Mouse (Mus musculus) testis, adult 2 months (tissue): Measurements from ENCODE around the gene Alox12e. TPM values are rescaled to one million over a fixed set of nuclear protein-coding genes. Genes with fewer than 3 reads are reported as not detected.
"Not testable (repeated sequence)": the region's sequence is repeated elsewhere in the genome, so short reads cannot be mapped to it uniquely, and the experiment has no call there.

ENCODE experiments used
- H3K27ac ChIP-seq: fragments of 200-500 bp; 2 replicates; pipeline ENCODE4 v1.5.1; 2012; ENCODE audit warnings: low read depth, low read length; ENCODE audit not compliant: control insufficient read depth, insufficient read depth
- H3K27me3 ChIP-seq: fragments of 200-500 bp; 2 replicates; pipeline ENCODE4 v1.6.1; 2012; ENCODE audit warnings: mild to moderate bottlenecking, low read length, moderate library complexity; ENCODE audit not compliant: control insufficient read depth, insufficient read depth
- H3K36me3 ChIP-seq: fragments of 200-500 bp; 2 replicates; pipeline ENCODE4 v1.6.1; 2012; ENCODE audit warnings: mild to moderate bottlenecking, low read length; ENCODE audit not compliant: control insufficient read depth, insufficient read depth
- H3K4me1 ChIP-seq: fragments of 200-500 bp; 2 replicates; pipeline ENCODE4 v1.6.1; 2012; ENCODE audit warnings: low read length; ENCODE audit not compliant: control insufficient read depth, insufficient read depth
- H3K4me3 ChIP-seq: fragments of 200-500 bp; 2 replicates; pipeline ENCODE4 v1.5.1; 2012; ENCODE audit warnings: low read depth, mild to moderate bottlenecking, low read length, moderate library complexity, mixed read lengths; ENCODE audit not compliant: control insufficient read depth
- CTCF ChIP-seq: fragments of 200-500 bp; IDR thresholded peaks from 2 replicates; pipeline ENCODE4 v1.5.1; 2012; ENCODE audit warnings: low read depth, mild to moderate bottlenecking, inconsistent platforms, low read length, moderate library complexity; ENCODE audit not compliant: control insufficient read depth, insufficient read depth, insufficient replicate concordance
- POLR2A ChIP-seq: fragments of 200-500 bp; IDR thresholded peaks from 2 replicates; pipeline ENCODE4 v1.6.1; 2012; ENCODE audit warnings: low read depth, mild to moderate bottlenecking, inconsistent platforms, low read length, moderate library complexity; ENCODE audit not compliant: control insufficient read depth
- polyA plus RNA-seq: library from polyadenylated mRNA; depleted of rRNA; stranded (reverse); fragments of >200 nt; gene quantifications from 2 replicates; pipeline ENCODE4 v1.2.3, GENCODE M21; 2012; rRNA removed

Alox12e gene
- polyA plus RNA-seq: 0.12 TPM in 1 of 2 replicates, not detected in the other

DNA sequence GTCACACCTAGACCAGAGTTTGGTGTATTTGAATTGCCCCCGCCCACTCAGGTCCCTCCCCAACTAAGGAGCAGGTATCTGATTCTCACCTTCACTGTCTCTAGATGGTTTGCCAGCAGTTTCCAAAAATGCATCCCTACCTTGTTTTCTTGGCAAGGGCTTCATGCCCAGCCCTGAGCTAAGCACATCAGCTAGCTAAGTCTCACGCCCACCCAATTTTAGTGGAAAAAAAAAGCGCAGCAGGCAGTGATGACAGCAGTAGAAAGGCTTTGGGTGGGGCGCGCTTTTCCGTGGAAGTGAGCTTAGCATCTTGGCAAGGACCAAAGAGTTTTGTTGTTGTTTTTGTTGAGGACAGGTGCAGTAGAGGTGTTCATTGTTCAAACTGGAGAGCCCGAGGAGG lies at the start of gene Alox12e:
TSS of gene Alox12e (minus strand) at position 101 of the 400 bp plus-strand sequence.
- Histone ChIP-seq H3K4me3 (no peak within 1 kb of the TSS), H3K27me3 (no peaks in the 10 kb centered on the region; the same call in 1 of the 2 replicates), H3K27ac (no peak within 1 kb of the TSS), H3K4me1 (peaks cover 7% of the 10 kb centered on the region), H3K36me3 (no peaks in the 10 kb centered on the region)
- no peak for TF ChIP-seq CTCF
- TF ChIP-seq POLR2A: no peak

DNA sequence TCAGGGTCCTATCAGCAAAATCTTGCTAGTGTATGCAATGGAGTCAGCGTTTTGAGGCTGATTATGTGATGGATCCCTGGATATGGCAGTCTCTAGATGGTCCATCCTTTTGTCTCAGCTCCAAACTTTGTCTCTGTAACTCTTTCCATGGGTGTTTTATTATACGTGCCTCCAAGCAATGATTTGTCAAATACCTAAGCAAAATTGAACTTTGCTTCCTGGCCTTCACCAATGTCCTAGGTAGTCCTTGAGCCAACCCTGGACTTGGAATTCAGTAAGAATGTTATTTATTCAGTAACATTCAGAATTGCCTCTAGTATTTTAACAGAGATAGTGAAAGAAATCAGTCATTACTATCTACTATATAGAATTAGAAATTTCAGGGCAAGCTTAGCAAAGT lies 46.2 kb upstream of the Alox12e start:
- H3K4me3 ChIP-seq, H3K4me1 ChIP-seq, H3K36me3 ChIP-seq, H3K27ac ChIP-seq, H3K27me3 ChIP-seq: not testable (repeated sequence)

DNA sequence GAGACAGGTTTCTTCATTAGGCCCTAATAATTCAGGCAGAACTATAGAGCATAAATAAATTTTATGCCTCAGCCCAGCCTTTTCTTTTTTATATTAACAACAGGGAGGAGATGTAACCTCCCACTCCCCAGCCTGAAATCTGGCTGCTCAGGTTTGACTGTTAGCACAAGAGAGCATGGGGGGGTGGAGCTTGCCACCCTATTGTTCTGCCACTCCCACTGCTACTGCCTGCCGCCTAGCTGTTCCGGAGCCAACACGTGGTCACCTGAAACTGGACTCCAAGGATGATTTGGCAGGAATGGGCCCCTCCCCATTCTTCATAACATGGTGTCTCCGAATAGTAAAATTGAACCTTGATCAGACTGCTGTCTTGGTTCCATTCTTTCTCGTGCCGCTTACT lies 45.3 kb upstream of the Alox12e start:
- not testable (repeated sequence) for H3K27ac ChIP-seq, H3K4me3 ChIP-seq, H3K27me3 ChIP-seq, H3K36me3 ChIP-seq, H3K4me1 ChIP-seq

DNA sequence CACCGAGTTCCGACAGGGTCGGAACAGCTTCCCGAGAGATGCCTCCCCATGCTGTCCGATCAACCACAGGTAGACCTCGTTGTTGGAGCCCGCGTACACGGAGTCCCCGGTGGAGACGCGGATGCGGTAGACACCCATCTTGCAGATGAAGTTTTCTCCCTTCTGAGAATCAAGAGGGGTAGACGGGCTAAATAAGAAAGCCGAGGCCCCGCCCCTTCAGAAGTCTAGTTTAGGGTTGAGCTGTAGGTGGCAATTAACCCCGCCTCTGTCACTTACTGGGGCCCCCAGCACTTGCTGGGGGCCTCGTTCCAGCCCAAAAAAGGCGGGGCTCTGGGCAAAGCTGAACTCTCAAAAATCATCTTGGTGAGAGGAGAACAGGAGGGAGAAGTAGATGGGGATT lies 29.4 kb upstream of the Alox12e start, which contains the start of gene Alox15:
TSS of gene Alox15 (minus strand) at position 164 of the 400 bp plus-strand sequence.
- no peaks in the 10 kb centered on the region; the same call in 1 of the 2 replicates for H3K27me3 ChIP-seq
- H3K4me3 ChIP-seq: no peak within 1 kb of the TSS; the same call in 1 of the 2 replicates
- TF ChIP-seq POLR2A: no peak
- H3K4me1 ChIP-seq: peaks cover 12% of the 10 kb centered on the region
- H3K27ac ChIP-seq: no peak within 1 kb of the TSS
- no peaks in the 10 kb centered on the region for H3K36me3 ChIP-seq

DNA sequence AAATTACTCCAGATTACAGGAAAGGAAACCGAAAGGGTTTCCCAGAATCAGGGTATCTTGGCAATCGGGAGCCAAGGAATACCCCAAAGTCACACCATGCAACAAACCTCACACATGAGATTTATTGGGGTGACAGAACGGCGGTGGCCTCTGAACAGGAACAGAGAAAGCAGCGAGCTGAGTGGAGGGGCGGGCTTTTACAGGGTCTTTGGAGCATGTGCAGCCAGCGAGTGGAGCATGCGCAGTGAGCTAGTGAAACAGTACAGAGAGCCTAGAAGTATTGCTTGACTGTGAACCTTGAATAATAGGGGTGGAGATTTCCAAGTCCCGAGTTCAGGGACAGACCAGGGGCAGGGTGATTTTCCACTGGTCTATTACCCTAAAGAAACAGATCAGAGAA lies 26.2 kb upstream of the Alox12e start:
- Histone ChIP-seq H3K4me3 (no peak overlapping the region), H3K36me3 (no peaks in the 10 kb centered on the region), H3K4me1 (peaks cover 12% of the 10 kb centered on the region), H3K27me3 (no peaks in the 10 kb centered on the region; the same call in 1 of the 2 replicates), H3K27ac (no peak overlapping the region)
- no peak for TF ChIP-seq CTCF
- no peak for TF ChIP-seq POLR2A

DNA sequence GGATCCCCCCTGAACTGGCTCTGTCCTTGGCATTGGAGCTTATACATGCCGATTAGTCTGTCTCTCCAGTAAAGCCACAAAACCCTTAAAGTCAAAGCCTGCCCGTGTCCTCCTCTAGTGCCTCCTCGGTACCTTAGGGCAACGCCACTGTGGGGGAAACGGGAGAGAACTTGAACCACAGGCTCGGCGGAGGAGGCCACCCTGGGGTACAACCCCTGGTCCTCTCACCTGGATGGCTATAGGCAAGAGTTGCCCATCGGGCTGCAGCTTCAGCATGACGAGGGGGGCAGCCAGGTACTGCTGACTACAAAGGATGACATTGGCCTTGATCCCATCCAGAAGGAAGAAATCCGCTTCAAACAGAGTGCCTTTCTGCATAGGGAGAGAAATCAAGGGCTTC lies 25.4 kb upstream of the Alox12e start:
- no peaks in the 10 kb centered on the region; the same call in 1 of the 2 replicates for H3K27me3 ChIP-seq
- TF ChIP-seq POLR2A (no peak), CTCF (no peak)

DNA sequence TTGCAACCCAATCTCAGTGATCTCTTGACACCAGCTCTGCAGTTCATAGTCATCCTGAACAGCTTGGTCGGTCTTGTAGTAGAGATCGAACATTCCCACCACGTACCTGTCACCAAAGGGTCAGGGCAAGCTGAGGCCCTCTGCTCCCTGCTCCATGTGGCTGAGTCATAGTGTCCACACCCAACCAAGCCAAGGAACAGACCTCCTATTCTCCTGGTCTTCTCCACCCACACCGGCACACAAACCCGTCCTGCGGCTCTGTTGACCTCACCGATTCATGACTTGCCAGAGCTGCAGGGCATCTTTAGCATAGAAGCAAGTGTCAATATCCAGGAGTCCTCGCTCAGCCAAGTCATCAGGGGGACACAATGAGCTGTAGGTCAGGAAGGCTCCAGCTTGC lies 23.1 kb upstream of the Alox12e start:
- Histone ChIP-seq H3K36me3 (no peaks in the 10 kb centered on the region), H3K27me3 (no peaks in the 10 kb centered on the region), H3K4me3 (no peak overlapping the region), H3K27ac (no peak overlapping the region), H3K4me1 (no peaks in the 10 kb centered on the region)
- no peak for TF ChIP-seq POLR2A
- no peak for TF ChIP-seq CTCF

More for the DNA sequence above, 25.4 kb upstream of the Alox12e start:
- H3K4me1 ChIP-seq: peaks cover 12% of the 10 kb centered on the region
- no peaks in the 10 kb centered on the region for H3K36me3 ChIP-seq
- no peak overlapping the region for H3K27ac ChIP-seq
- H3K4me3 ChIP-seq: no peak overlapping the region

DNA sequence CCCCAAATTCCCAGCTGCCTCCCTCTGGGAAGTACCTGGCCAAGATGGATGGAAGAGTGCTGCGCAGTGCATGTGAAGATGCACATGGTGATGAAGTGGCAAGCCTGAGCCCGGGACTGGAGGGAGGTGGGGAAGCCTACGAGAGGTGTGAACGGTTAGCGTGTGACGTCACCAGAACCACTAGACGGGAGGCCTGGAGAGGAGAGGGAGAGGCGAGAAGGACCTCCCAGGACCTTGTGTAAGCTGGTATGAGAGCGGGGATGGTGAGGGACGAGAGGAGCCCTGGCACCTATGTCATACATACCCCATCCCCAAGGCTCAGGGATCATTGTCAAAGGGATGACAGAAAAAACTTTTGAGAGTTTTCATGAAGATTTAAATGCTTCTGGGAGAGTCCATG lies 22.6 kb upstream of the Alox12e start:
- Histone ChIP-seq H3K27ac (no peak overlapping the region), H3K36me3 (no peaks in the 10 kb centered on the region), H3K4me3 (no peak overlapping the region), H3K4me1 (no peaks in the 10 kb centered on the region), H3K27me3 (no peaks in the 10 kb centered on the region)
- TF ChIP-seq CTCF (no peak), POLR2A (no peak)
